Mouse (Mus musculus) forebrain, embryonic 12.5 days (tissue): ENCODE measurements around the gene Efcab3. TPM values are rescaled to one million over a fixed set of nuclear protein-coding genes. Genes with fewer than 3 reads are reported as not detected.
"Not testable (repeated sequence)": the region's sequence is repeated elsewhere in the genome, so short reads cannot be mapped to it uniquely, and the experiment has no call there.

ENCODE experiments used
- ATAC-seq: fragments of 200-750 bp; cut with Nextera tagmentation; 2 replicates; pipeline ENCODE4 v1.8.0; 2017; ENCODE audit warnings: moderate TSS enrichment; ENCODE audit not compliant: low FRiP score
- H3K27ac ChIP-seq: fragments of 300-500 bp; sonication (generic); 2 replicates; pipeline ENCODE4 v1.5.1; 2016; ENCODE audit warnings: mild to moderate bottlenecking
- H3K27me3 ChIP-seq: fragments of 300-500 bp; sonication (generic); 2 replicates; pipeline ENCODE4 v1.6.1; 2016; ENCODE audit warnings: mild to moderate bottlenecking
- H3K36me3 ChIP-seq: fragments of 300-500 bp; sonication (generic); replicated peaks from 2 replicates; pipeline ENCODE4 v1.6.1; 2016; ENCODE audit warnings: mild to moderate bottlenecking
- H3K4me1 ChIP-seq: fragments of 300-500 bp; sonication (generic); 2 replicates; pipeline ENCODE4 v1.6.1; 2016
- H3K4me2 ChIP-seq: fragments of 300-500 bp; sonication (generic); 2 replicates; pipeline ENCODE4 v1.6.1; 2016; ENCODE audit warnings: mild to moderate bottlenecking, moderate library complexity
- H3K4me3 ChIP-seq: fragments of 300-500 bp; sonication (generic); replicated peaks from 2 replicates; pipeline ENCODE4 v1.5.1; 2016; ENCODE audit warnings: mild to moderate bottlenecking
- H3K9ac ChIP-seq: fragments of 300-500 bp; sonication (generic); 2 replicates; pipeline ENCODE4 v1.6.1; 2016; ENCODE audit warnings: mild to moderate bottlenecking
- H3K9me3 ChIP-seq: fragments of 300-500 bp; sonication (generic); 2 replicates; pipeline ENCODE4 v1.6.1; 2016
- WGBS: fragments of 180-500 bp; shearing (Covaris S2); methylation state at CpG from one replicate; pipeline ENCODE4 v1.1.7; 2016; 5-methylcytosine and 5-hydroxymethylcytosine counted together
- polyA plus RNA-seq: library from polyadenylated mRNA; unstranded; fragments of >200 nt; fragmentation: Nextera tagmentation; extraction: Ambion mirVana; gene quantifications from 2 replicates; pipeline ENCODE4 v1.2.1, GENCODE M21; 2016

Efcab3 gene
- not detected in 2 replicates for polyA plus RNA-seq

GRCm38 (mm10) chr11:105063292-105063691 is at the start of gene Efcab3:
TSS of gene Efcab3 (plus strand) at chr11:105063592.
- no peaks in the 10 kb centered on the region for H3K36me3 ChIP-seq
- no peaks in the 10 kb centered on the region for H3K4me1 ChIP-seq
- peaks cover 4% of the 10 kb centered on the region; the same call in 1 of the 2 replicates for H3K9me3 ChIP-seq
- no peak for ATAC-seq
- H3K4me3 ChIP-seq, result no peak within 1 kb of the TSS
- H3K27me3 ChIP-seq, result no peaks in the 10 kb centered on the region
- H3K9ac ChIP-seq, result no peak within 1 kb of the TSS
- H3K27ac ChIP-seq, result no peak within 1 kb of the TSS
- 87% methylated on average over 5 of the region's 5 CpGs for WGBS
- H3K4me2 ChIP-seq, result no peak within 1 kb of the TSS

GRCm38 (mm10) chr11:105021071-105021470 is 42.3 kb upstream of the Efcab3 start:
- H3K27me3 ChIP-seq, result no peaks in the 10 kb centered on the region

GRCm38 (mm10) chr11:105028744-105029348 is 34.5 kb upstream of the Efcab3 start:
- Histone ChIP-seq H3K9me3 (no peaks in the 10 kb centered on the region), H3K27ac (no peak overlapping the region), H3K9ac (no peak overlapping the region), H3K4me2 (no peak overlapping the region), H3K27me3 (no peaks in the 10 kb centered on the region), H3K4me3 (no peak overlapping the region), H3K36me3 (no peaks in the 10 kb centered on the region), H3K4me1 (no peaks in the 10 kb centered on the region)
- ATAC-seq, result no peak
- WGBS, result 72% methylated on average over 6 of the region's 6 CpGs

More at GRCm38 (mm10) chr11:105021071-105021470, 42.3 kb upstream of the Efcab3 start:
- H3K4me2 ChIP-seq, result no peak overlapping the region
- H3K9me3 ChIP-seq, result no peaks in the 10 kb centered on the region
- no peak for ATAC-seq
- WGBS, result 77% methylated on average over 7 of the region's 7 CpGs
- no peaks in the 10 kb centered on the region for H3K36me3 ChIP-seq
- H3K4me1 ChIP-seq, result no peaks in the 10 kb centered on the region
- H3K4me3 ChIP-seq, result no peak overlapping the region
- no peak overlapping the region for H3K9ac ChIP-seq
- no peak overlapping the region for H3K27ac ChIP-seq

GRCm38 (mm10) chr11:105029525-105029924 is 33.9 kb upstream of the Efcab3 start:
- Histone ChIP-seq H3K4me3 (no peak overlapping the region), H3K4me2 (no peak overlapping the region), H3K27ac (no peak overlapping the region), H3K4me1 (no peaks in the 10 kb centered on the region), H3K36me3 (no peaks in the 10 kb centered on the region), H3K9ac (no peak overlapping the region), H3K27me3 (no peaks in the 10 kb centered on the region), H3K9me3 (no peaks in the 10 kb centered on the region)
- ATAC-seq, result no peak
- WGBS, result 87% methylated on average over 8 of the region's 8 CpGs

GRCm38 (mm10) chr11:105030229-105030628 is 33.2 kb upstream of the Efcab3 start:
- Histone ChIP-seq H3K9me3 (no peaks in the 10 kb centered on the region), H3K9ac (no peak overlapping the region), H3K4me3 (no peak overlapping the region), H3K4me1 (no peaks in the 10 kb centered on the region), H3K36me3 (no peaks in the 10 kb centered on the region), H3K27ac (no peak overlapping the region), H3K4me2 (no peak overlapping the region), H3K27me3 (no peaks in the 10 kb centered on the region)
- WGBS, result 86% methylated on average over 6 of the region's 6 CpGs
- ATAC-seq, result no peak

GRCm38 (mm10) chr11:105031103-105031502 is 32.3 kb upstream of the Efcab3 start:
- Histone ChIP-seq H3K4me3 (no peak overlapping the region), H3K9ac (no peak overlapping the region), H3K27me3 (no peaks in the 10 kb centered on the region), H3K27ac (no peak overlapping the region), H3K4me2 (no peak overlapping the region), H3K9me3 (no peaks in the 10 kb centered on the region), H3K4me1 (no peaks in the 10 kb centered on the region), H3K36me3 (no peaks in the 10 kb centered on the region)
- WGBS, result 56% methylated on average over 2 of the region's 2 CpGs
- no peak for ATAC-seq

GRCm38 (mm10) chr11:105035081-105035480 is 28.3 kb upstream of the Efcab3 start:
- no peak for ATAC-seq
- H3K4me1 ChIP-seq, result no peaks in the 10 kb centered on the region
- no peaks in the 10 kb centered on the region for H3K36me3 ChIP-seq
- no peaks in the 10 kb centered on the region for H3K9me3 ChIP-seq
- H3K27ac ChIP-seq, result no peak overlapping the region
- H3K9ac ChIP-seq, result no peak overlapping the region
- no peak overlapping the region for H3K4me3 ChIP-seq
- no peaks in the 10 kb centered on the region for H3K27me3 ChIP-seq
- WGBS, result 97% methylated on average over 1 of the region's 1 CpGs
- no peak overlapping the region for H3K4me2 ChIP-seq

- 84% methylated on average over 22 of the region's 22 CpGs for WGBS
- H3K36me3 ChIP-seq, H3K9me3 ChIP-seq, H3K9ac ChIP-seq, ATAC-seq, H3K27me3 ChIP-seq, H3K27ac ChIP-seq, H3K4me1 ChIP-seq, H3K4me2 ChIP-seq, H3K4me3 ChIP-seq: not testable (repeated sequence)
Observed at GRCm38 (mm10) chr11:105112448-105112847, 49.1 kb downstream of the Efcab3 start.

GRCm38 (mm10) chr11:105117814-105118213 is 54.4 kb downstream of the Efcab3 start:
- no peak overlapping the region for H3K27ac ChIP-seq
- no peak overlapping the region for H3K4me3 ChIP-seq
- no peaks in the 10 kb centered on the region for H3K36me3 ChIP-seq
- H3K27me3 ChIP-seq, result 0 out of 2 replicates have a peak, but pooled peaks cover 3% of the 10 kb centered on the region
- H3K4me2 ChIP-seq, result no peak overlapping the region
- no peak for ATAC-seq
- H3K9me3 ChIP-seq, result no peaks in the 10 kb centered on the region
- WGBS, result 88% methylated on average over 7 of the region's 7 CpGs
- H3K9ac ChIP-seq, result no peak overlapping the region
- no peaks in the 10 kb centered on the region for H3K4me1 ChIP-seq

GRCm38 (mm10) chr11:105120551-105121061 is 57.2 kb downstream of the Efcab3 start:
- Histone ChIP-seq H3K9me3 (no peaks in the 10 kb centered on the region), H3K4me1 (no peaks in the 10 kb centered on the region), H3K4me2 (no peak overlapping the region), H3K27ac (no peak overlapping the region), H3K27me3 (0 out of 2 replicates have a peak, but pooled peaks cover 3% of the 10 kb centered on the region), H3K4me3 (no peak overlapping the region), H3K36me3 (no peaks in the 10 kb centered on the region), H3K9ac (no peak overlapping the region)
- 25% methylated on average over 4 of the region's 4 CpGs for WGBS
- no peak for ATAC-seq

- not testable (repeated sequence) for H3K27ac ChIP-seq, ATAC-seq, H3K9ac ChIP-seq, H3K4me1 ChIP-seq, H3K9me3 ChIP-seq, H3K27me3 ChIP-seq, H3K4me2 ChIP-seq, H3K4me3 ChIP-seq, H3K36me3 ChIP-seq
- WGBS, result 79% methylated on average over 5 of the region's 5 CpGs
Observed at GRCm38 (mm10) chr11:105121792-105122191, 58.4 kb downstream of the Efcab3 start.

- Histone ChIP-seq H3K4me3 (no peak overlapping the region), H3K27ac (no peak overlapping the region), H3K4me2 (no peak overlapping the region), H3K9me3 (no peaks in the 10 kb centered on the region), H3K9ac (no peak overlapping the region), H3K4me1 (peaks cover 11% of the 10 kb centered on the region), H3K36me3 (0 out of 2 replicates have a peak, but pooled peaks cover 4% of the 10 kb centered on the region), H3K27me3 (0 out of 2 replicates have a peak, but pooled peaks cover 3% of the 10 kb centered on the region)
- peak; percentile 42; the same call in 1 of the 2 replicates for ATAC-seq
- 7% methylated on average over 9 of the region's 9 CpGs for WGBS
Observed at GRCm38 (mm10) chr11:105123986-105124385, 60.6 kb downstream of the Efcab3 start.
